Mouse (Mus musculus): Measurements from ENCODE around the gene Dcst1. TPM values are rescaled to one million over a fixed set of nuclear protein-coding genes. Genes with fewer than 3 reads are reported as not detected.

The Dcst1 gene
- polyA plus RNA-seq, 1 experiment, result 0.20 TPM

- TF ChIP-seq MAX (IDR thresholded peaks at IDR 0.05) (no peak), CTCF (IDR thresholded peaks at IDR 0.05; ENCODE audit: control insufficient read depth, insufficient read depth, insufficient read length) (peak; percentile 83)
- H3K79me2 ChIP-seq (ENCODE audit: control insufficient read depth, insufficient read depth), result no peaks in the 10 kb centered on the region
- no peak overlapping the region for H3K4me3 ChIP-seq (ENCODE audit: insufficient read depth, poor library complexity, severe bottlenecking)
- no peak overlapping the region for H3ac ChIP-seq (ENCODE audit: control insufficient read depth, insufficient read length, low read depth)
- H3K27me3 ChIP-seq (ENCODE audit: control insufficient read depth, insufficient read depth, insufficient read length), result peaks cover 8% of the 10 kb centered on the region
- no peaks in the 10 kb centered on the region for H3K36me3 ChIP-seq (ENCODE audit: control insufficient read depth, insufficient read depth)
- H3K79me3 ChIP-seq (ENCODE audit: low read depth), result no peaks in the 10 kb centered on the region
These were observed 10.1 kb downstream of the Dcst1 start for GRCm38 (mm10) chr3:89354816-89355511.

- Histone ChIP-seq H3K79me3 (ENCODE audit: low read depth) (no peaks in the 10 kb centered on the region), H3K79me2 (ENCODE audit: control insufficient read depth, insufficient read depth) (no peaks in the 10 kb centered on the region), H3K36me3 (ENCODE audit: control insufficient read depth, insufficient read depth) (no peaks in the 10 kb centered on the region), H3K4me3 (ENCODE audit: insufficient read depth, poor library complexity, severe bottlenecking) (no peak overlapping the region), H3K27me3 (ENCODE audit: control insufficient read depth, insufficient read depth, insufficient read length) (peaks cover 3% of the 10 kb centered on the region), H3ac (ENCODE audit: control insufficient read depth, insufficient read length, low read depth) (no peak overlapping the region)
- TF ChIP-seq USF1 (IDR thresholded peaks at IDR 0.05; ENCODE audit: low read depth) (no peak), MYOG (IDR thresholded peaks at IDR 0.05; ENCODE audit: control insufficient read depth, extremely low read depth, insufficient read length) (no peak), CTCF (IDR thresholded peaks at IDR 0.05; ENCODE audit: control insufficient read depth, insufficient read depth, insufficient read length) (no peak), MAX (IDR thresholded peaks at IDR 0.05) (no peak), MYOD1 (IDR thresholded peaks at IDR 0.05; ENCODE audit: control insufficient read depth, insufficient read length, low read depth) (no peak), CEBPB (IDR thresholded peaks at IDR 0.05; ENCODE audit: low read depth) (no peak), FOSL1 (IDR thresholded peaks at IDR 0.05; ENCODE audit: insufficient read depth, low read length, poor library complexity, severe bottlenecking) (no peak)
These were observed 13.8 kb downstream of the Dcst1 start for GRCm38 (mm10) chr3:89351271-89351670.

GRCm38 (mm10) chr3:89349869-89350501 is 15.1 kb downstream of the Dcst1 start, which contains the start of gene Adam15:
TSS of gene Adam15 (minus strand) at chr3:89349996.
- H3K27me3 ChIP-seq (ENCODE audit: control insufficient read depth, insufficient read depth, insufficient read length), result no peaks in the 10 kb centered on the region
- TF ChIP-seq MYOD1 (IDR thresholded peaks at IDR 0.05; ENCODE audit: control insufficient read depth, insufficient read length, low read depth) (no peak), FOSL1 (IDR thresholded peaks at IDR 0.05; ENCODE audit: insufficient read depth, low read length, poor library complexity, severe bottlenecking) (no peak), CTCF (IDR thresholded peaks at IDR 0.05; ENCODE audit: control insufficient read depth, insufficient read depth, insufficient read length) (no peak), CEBPB (IDR thresholded peaks at IDR 0.05; ENCODE audit: low read depth) (no peak), MAX (IDR thresholded peaks at IDR 0.05) (peak; percentile 73), MYOG (IDR thresholded peaks at IDR 0.05; ENCODE audit: control insufficient read depth, extremely low read depth, insufficient read length) (no peak), USF1 (IDR thresholded peaks at IDR 0.05; ENCODE audit: low read depth) (no peak)
- no peaks in the 10 kb centered on the region for H3K79me3 ChIP-seq (ENCODE audit: low read depth)
- peak within 1 kb of the TSS; percentile 77 for H3ac ChIP-seq (ENCODE audit: control insufficient read depth, insufficient read length, low read depth)
- peaks cover 8% of the 10 kb centered on the region for H3K36me3 ChIP-seq (ENCODE audit: control insufficient read depth, insufficient read depth)
- H3K79me2 ChIP-seq (ENCODE audit: control insufficient read depth, insufficient read depth), result no peaks in the 10 kb centered on the region
- peak within 1 kb of the TSS; percentile 43 for H3K4me3 ChIP-seq (ENCODE audit: insufficient read depth, poor library complexity, severe bottlenecking)

GRCm38 (mm10) chr3:89348911-89349868 is 15.9 kb downstream of the Dcst1 start:
- no peaks in the 10 kb centered on the region for H3K79me2 ChIP-seq (ENCODE audit: control insufficient read depth, insufficient read depth)
- H3K79me3 ChIP-seq (ENCODE audit: low read depth), result no peaks in the 10 kb centered on the region
- peaks cover 11% of the 10 kb centered on the region for H3K36me3 ChIP-seq (ENCODE audit: control insufficient read depth, insufficient read depth)
- peak overlapping the region; percentile 43 for H3K4me3 ChIP-seq (ENCODE audit: insufficient read depth, poor library complexity, severe bottlenecking)
- H3ac ChIP-seq (ENCODE audit: control insufficient read depth, insufficient read length, low read depth), result peak overlapping the region; percentile 77
- TF ChIP-seq MYOG (IDR thresholded peaks at IDR 0.05; ENCODE audit: control insufficient read depth, extremely low read depth, insufficient read length) (no peak), USF1 (IDR thresholded peaks at IDR 0.05; ENCODE audit: low read depth) (no peak)
- no peaks in the 10 kb centered on the region for H3K27me3 ChIP-seq (ENCODE audit: control insufficient read depth, insufficient read depth, insufficient read length)

- H3K79me2 ChIP-seq (ENCODE audit: control insufficient read depth, insufficient read depth), result no peaks in the 10 kb centered on the region
- H3K4me3 ChIP-seq (ENCODE audit: insufficient read depth, poor library complexity, severe bottlenecking), result no peak overlapping the region
- TF ChIP-seq CTCF (IDR thresholded peaks at IDR 0.05; ENCODE audit: control insufficient read depth, insufficient read depth, insufficient read length), result no peak
- no peak for TF ChIP-seq MYOD1 (IDR thresholded peaks at IDR 0.05; ENCODE audit: control insufficient read depth, insufficient read length, low read depth)
- no peak for TF ChIP-seq FOSL1 (IDR thresholded peaks at IDR 0.05; ENCODE audit: insufficient read depth, low read length, poor library complexity, severe bottlenecking)
- TF ChIP-seq USF1 (IDR thresholded peaks at IDR 0.05; ENCODE audit: low read depth), result no peak
- TF ChIP-seq CEBPB (IDR thresholded peaks at IDR 0.05; ENCODE audit: low read depth), result no peak
- no peak for TF ChIP-seq MYOG (IDR thresholded peaks at IDR 0.05; ENCODE audit: control insufficient read depth, extremely low read depth, insufficient read length)
- no peak for TF ChIP-seq MAX (IDR thresholded peaks at IDR 0.05)
- no peaks in the 10 kb centered on the region for H3K27me3 ChIP-seq (ENCODE audit: control insufficient read depth, insufficient read depth, insufficient read length)
- H3K36me3 ChIP-seq (ENCODE audit: control insufficient read depth, insufficient read depth), result peaks cover 11% of the 10 kb centered on the region
- no peak overlapping the region for H3ac ChIP-seq (ENCODE audit: control insufficient read depth, insufficient read length, low read depth)
- no peaks in the 10 kb centered on the region for H3K79me3 ChIP-seq (ENCODE audit: low read depth)
These were observed 17.1 kb downstream of the Dcst1 start for GRCm38 (mm10) chr3:89347916-89348315.
